Mouse (Mus musculus) gastrocnemius, postnatal 14 days (tissue): ENCODE measurements around the gene Faah. TPM values are rescaled to one million over a fixed set of nuclear protein-coding genes. Genes with fewer than 3 reads are reported as not detected.

Experiments used
- total RNA-seq, 2 experiments: library from RNA; stranded (reverse); gene quantifications; 2 replicates each; pipeline ENCODE4 v1.2.3; 2021

Faah gene
- total RNA-seq, 2 experiments from 2014 or later = 0.39 TPM; not detected in 1

Other genes with a start within 250 kb of the Faah start
- gene Tex38, start 236.9 kb downstream of the Faah start, total RNA-seq = 1 to 10 TPM in 1 of 2 experiments, under 1 TPM in 1; 0.80 to 1.5 TPM
- gene Atpaf1, start 233.1 kb downstream of the Faah start, total RNA-seq = 10 to 100 TPM; 31.2 to 42.1 TPM
- gene Mob3c, start 189.8 kb downstream of the Faah start, total RNA-seq = 1 to 10 TPM; 2.8 to 3.4 TPM
- gene Mknk1, start 178.7 kb downstream of the Faah start, total RNA-seq = 10 to 100 TPM; 23.8 to 25.4 TPM
- not detected for gene Kncn, start 133.5 kb downstream of the Faah start, total RNA-seq
- gene 6430628N08Rik, start 127.3 kb downstream of the Faah start, total RNA-seq = not detected
- not detected for gene Dmbx1, start 78.0 kb downstream of the Faah start, total RNA-seq
- 10 to 100 TPM; 12.7 to 13.9 TPM for gene Nsun4, start 36.0 kb upstream of the Faah start, total RNA-seq
- gene Uqcrh, start 57.1 kb upstream of the Faah start, total RNA-seq = 100 to 1,000 TPM; 876 to 989 TPM
- gene Lrrc41, start 57.3 kb upstream of the Faah start, total RNA-seq = 10 to 100 TPM; 19.0 to 25.0 TPM
- gene Rad54l, start 105.8 kb upstream of the Faah start, total RNA-seq = 1 to 10 TPM; 1.8 to 2.2 TPM
- 10 to 100 TPM; 52.0 to 52.2 TPM for gene Pomgnt1, start 105.9 kb upstream of the Faah start, total RNA-seq
- 10 to 100 TPM; 10.8 to 13.4 TPM for gene Lurap1, start 133.4 kb upstream of the Faah start, total RNA-seq
- gene Tspan1, start 149.7 kb upstream of the Faah start, total RNA-seq = not detected
- gene 1700042G07Rik, start 155.4 kb upstream of the Faah start, total RNA-seq = not detected
- under 1 TPM in 1 of 2 experiments, not detected in 1; 0.47 TPM for gene Gm49337, start 155.5 kb upstream of the Faah start, total RNA-seq
- 10 to 100 TPM in 1 of 2 experiments, 1 to 10 TPM in 1; 7.7 to 11.3 TPM for gene Pik3r3, start 203.7 kb upstream of the Faah start, total RNA-seq